Mouse (Mus musculus): ENCODE data around the gene Mlxipl. TPM values are rescaled to one million over a fixed set of nuclear protein-coding genes. Genes with fewer than 3 reads are reported as not detected.

The Mlxipl gene
- total RNA-seq, 2 experiments from 2014 or later, result 3.7 to 3.8 TPM

DNA sequence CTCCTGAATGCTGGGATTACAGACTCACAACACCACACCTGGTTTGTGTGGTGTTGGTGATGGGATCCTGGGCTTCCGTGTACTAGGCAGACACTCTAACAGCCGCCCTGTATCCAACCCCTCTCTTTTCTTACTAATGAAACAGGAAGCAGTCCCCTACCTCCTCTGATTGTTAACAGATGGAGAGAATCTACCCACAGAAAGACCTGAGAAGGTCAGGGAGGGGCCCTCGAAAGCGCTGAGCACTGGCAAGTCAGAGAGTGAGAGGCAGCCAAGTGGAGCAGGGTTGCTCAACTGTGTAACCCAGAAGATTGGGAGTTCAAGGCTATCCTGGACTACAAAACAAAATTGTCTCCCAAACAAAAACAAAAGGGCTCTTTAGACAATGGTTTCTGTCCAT lies 2.8 kb upstream of the Mlxipl start:
- Histone ChIP-seq H3K27ac (no peak overlapping the region), H3K4me3 (no peak overlapping the region)
- intact Hi-C loops (cut with DNase I), result loop anchor here (10.0 kb wide), 1 partner anchor 162 kb away; no protein-coding TSS in a partner anchor
- TF ChIP-seq CTCF (IDR thresholded peaks at IDR 0.05), result no peak
- no peak for DNase-seq (ENCODE audit: extremely low spot score in 1 of 2, low spot score in 2 of 2)

DNA sequence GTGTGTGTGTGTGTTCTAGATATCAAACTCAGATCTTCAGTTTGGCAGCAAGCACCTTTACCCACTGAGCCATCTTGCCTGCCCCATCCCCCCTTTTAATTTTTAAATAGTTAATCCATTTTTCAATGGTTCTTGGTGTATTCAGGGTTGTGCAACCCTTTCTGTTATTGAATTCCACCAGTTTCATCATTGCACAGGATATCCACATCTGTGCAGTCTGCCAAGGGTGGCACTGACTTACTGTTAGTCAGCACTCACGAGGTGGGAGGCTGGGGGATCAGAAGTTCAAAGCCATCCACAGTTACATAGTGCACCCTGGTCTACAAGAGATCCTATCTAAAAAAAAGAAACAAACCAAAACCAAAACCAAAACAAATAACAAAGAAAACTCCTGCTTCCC lies 11.3 kb downstream of the Mlxipl start:
- intact Hi-C loops (cut with DNase I), result no loop called here
- DNase-seq (ENCODE audit: extremely low spot score in 1 of 2, low spot score in 2 of 2), result no peak
- TF ChIP-seq CTCF (IDR thresholded peaks at IDR 0.05), result no peak
- Histone ChIP-seq H3K4me3 (no peak overlapping the region), H3K27ac (no peak overlapping the region)

DNA sequence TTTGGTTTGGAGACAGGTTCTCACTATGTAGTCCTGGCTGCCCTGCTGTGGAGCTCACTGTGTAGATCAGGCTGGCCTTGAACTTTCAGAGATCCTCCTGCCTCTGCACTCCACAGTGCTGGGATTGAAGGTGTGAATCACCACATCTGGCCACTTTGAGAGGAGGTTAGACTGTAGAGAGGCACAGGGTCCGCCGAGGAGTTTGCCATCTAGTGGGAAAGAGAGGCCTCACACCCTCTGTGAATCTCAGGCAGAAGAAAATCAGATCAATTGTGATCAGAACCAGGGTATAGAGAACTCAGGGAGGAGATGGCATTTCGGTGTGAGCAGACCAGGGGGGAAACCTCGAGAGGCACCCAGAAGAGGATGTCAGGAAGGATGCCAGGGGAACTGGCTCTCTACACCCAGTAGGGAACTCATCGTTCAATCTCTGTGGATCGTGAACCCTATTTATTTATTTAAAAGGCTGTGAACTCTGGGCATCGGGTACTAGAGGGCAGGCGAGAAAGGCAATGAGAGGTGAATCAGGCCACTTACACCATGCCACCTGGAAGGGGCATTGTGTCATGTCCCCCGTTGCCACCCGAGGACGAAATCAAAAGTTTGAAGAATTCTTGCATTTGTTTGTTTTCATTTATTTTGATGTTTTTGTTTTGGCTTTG lies 14.4 kb downstream of the Mlxipl start:
- intact Hi-C loops (cut with DNase I), result no loop called here
- DNase-seq (ENCODE audit: extremely low spot score in 1 of 2, low spot score in 2 of 2), result no peak
- Histone ChIP-seq H3K27ac (no peak overlapping the region), H3K4me3 (no peak overlapping the region)
- peak; percentile 52 for TF ChIP-seq CTCF (IDR thresholded peaks at IDR 0.05)

DNA sequence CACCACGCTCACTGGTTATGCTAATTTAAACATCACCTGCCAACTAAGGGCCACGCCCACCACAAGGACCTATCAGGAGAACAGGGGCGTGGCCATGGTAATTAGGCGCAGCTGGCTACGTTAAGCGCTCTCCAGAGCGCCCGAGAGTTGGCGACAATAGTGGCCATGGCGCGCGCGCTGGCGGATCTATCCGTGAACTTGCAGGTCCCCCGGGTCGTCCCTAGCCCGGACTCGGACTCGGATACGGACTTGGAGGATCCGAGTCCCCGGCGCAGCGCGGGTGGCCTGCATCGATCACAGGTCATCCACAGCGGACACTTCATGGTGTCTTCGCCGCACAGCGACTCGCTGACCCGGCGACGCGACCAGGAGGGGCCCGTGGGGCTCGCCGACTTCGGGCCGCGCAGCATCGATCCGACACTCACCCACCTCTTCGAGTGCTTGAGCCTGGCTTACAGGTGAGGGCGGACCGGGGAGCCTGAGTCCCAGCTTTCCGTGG lies 17.1 kb downstream of the Mlxipl start:
- intact Hi-C loops (cut with DNase I), result no loop called here

DNA sequence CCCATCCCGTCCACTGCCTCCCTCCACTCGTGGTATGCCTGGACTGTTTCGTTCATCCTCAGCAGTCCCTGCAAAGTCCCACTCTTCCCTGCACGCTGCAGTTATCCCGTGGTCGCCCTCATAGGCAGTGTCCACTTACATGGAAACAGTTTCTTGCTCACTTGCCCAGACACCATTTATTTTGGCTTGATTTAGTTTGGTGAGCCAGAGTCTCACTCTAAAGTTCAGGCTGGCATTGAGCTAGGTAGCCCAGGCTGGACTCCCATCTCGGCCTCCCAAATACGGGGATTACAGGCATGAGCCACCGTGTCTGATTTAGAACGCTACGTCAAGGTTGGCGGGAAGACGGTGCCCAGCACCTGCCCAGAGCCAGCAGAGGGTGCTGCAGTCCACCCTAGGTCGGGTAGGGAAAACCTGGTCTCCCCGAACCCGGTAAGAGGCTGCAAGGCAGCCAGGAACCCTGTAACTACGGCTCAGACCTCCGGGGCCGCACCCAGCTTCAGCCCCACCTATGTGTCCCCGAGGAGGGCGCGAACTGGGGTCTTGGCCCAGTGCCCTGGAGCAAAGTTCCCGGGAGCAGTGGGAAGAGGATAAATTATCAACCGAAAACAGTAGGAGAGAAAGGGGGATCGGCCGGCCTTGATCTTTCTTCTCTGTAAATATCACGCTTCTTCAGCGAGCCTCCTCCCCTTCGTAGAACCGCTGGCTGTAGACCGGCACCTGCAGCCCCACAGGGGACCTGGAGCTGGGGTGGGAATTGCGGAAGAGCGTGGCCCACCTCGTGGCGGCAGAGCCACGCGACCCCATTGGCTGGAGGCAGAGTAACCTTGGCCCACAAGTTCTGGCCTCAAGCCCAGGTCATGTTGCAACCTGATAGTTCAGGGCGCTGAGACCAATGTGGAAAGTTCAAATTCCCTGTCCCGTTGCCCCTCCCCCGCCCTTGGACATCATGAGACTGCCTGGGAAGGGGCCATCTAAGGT lies 18.1 kb downstream of the Mlxipl start:
- peak; percentile 56 for TF ChIP-seq CTCF (IDR thresholded peaks at IDR 0.05)
- DNase-seq (ENCODE audit: extremely low spot score in 1 of 2, low spot score in 2 of 2), result peak; percentile 19 to 36
- Histone ChIP-seq H3K27ac (no peak overlapping the region), H3K4me3 (no peak overlapping the region)
- intact Hi-C loops (cut with DNase I), result no loop called here

More for the DNA sequence above, 17.1 kb downstream of the Mlxipl start:
- DNase-seq (ENCODE audit: extremely low spot score in 1 of 2, low spot score in 2 of 2), result peak; percentile 39 to 57
- peak overlapping the region; percentile 40 for H3K4me3 ChIP-seq
- no peak for TF ChIP-seq CTCF (IDR thresholded peaks at IDR 0.05)
- no peak overlapping the region for H3K27ac ChIP-seq

DNA sequence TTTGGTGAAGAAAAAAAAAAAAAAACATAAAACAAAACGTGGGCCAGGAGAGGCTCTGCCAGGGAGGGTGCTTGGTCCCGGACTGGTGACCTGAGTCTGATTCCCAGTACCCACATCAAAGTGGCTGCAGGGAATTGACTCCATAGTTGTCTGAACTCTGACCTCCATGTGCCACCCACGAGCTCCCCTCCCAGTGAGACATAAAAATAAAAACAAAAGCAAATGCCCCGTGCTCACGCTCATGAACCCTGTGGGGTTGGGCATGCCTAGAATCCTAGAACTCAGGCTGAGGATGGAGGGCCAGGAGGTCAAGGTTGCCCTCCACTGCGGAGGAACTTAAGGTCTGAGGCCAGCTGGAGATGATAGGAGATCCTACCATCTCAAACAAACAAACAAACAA lies 19.3 kb downstream of the Mlxipl start:
- no peak for TF ChIP-seq CTCF (IDR thresholded peaks at IDR 0.05)
- no peak overlapping the region for H3K27ac ChIP-seq
- intact Hi-C loops (cut with DNase I), result no loop called here
- no peak for DNase-seq (ENCODE audit: extremely low spot score in 1 of 2, low spot score in 2 of 2)
- H3K4me3 ChIP-seq, result no peak overlapping the region

DNA sequence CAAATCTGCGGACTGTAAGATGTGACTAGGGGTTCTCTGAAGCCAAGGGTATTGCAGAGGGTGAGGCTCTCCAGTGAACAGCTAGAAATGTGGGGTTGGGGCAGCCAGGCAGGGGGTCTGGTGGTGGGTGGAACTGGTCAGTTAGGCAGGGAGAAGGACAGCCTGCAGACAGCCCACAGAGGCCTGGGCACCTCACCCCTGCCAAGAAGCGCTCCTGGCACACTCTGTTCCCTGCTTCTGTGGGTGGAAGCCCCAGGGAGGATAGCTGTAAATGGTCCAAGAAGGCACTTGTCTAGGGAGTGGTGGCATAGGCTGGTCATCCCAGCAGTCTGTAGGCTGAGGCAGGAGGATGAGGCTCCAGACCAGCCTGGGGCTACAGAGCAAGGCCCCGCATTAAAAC lies 19.7 kb downstream of the Mlxipl start:
- intact Hi-C loops (cut with DNase I), result no loop called here
- DNase-seq (ENCODE audit: extremely low spot score in 1 of 2, low spot score in 2 of 2), result no peak
- Histone ChIP-seq H3K27ac (no peak overlapping the region), H3K4me3 (no peak overlapping the region)
- TF ChIP-seq CTCF (IDR thresholded peaks at IDR 0.05), result no peak

DNA sequence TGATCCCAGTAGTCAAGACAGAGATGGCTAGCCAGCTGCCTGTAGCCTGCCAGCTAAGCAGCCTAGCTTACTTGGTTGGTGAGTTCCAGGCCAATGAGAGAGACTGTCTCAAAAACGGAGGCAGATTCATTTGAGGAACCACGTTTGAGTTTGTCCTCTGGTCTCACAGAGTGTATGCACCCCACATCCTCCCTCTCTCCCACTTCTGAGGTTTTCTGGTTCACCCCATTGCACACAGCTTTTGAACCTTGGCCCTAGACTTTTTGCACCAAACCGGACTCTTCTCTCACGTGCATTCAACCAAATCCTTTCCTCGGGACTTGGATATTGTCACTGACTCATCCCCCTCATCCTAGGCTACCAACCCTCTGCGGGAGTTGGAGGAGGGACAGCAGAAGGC lies 20.3 kb downstream of the Mlxipl start:
- no peak for DNase-seq (ENCODE audit: extremely low spot score in 1 of 2, low spot score in 2 of 2)
- Histone ChIP-seq H3K4me3 (no peak overlapping the region), H3K27ac (no peak overlapping the region)
- intact Hi-C loops (cut with DNase I), result no loop called here
- TF ChIP-seq CTCF (IDR thresholded peaks at IDR 0.05), result no peak

DNA sequence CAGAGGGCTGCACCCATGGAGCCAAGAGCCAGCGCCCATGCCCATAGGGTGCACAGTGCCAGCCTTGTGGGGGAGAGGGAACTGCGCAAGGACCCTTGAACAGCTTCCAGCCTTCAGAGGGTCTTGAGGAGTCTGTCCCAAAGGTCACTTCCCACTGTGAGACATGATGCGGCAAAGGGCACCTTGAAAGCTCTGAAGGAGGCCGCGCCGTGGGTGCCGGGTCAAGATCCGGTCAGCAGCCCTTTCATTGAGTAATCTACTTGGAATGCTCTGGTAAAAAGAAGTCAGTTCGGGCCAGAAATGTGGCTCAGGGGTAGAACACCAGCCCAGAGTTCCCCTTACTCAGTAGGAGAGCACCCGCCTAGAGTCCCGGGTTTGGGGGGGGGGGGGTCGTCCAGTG lies 24.1 kb downstream of the Mlxipl start:
- Histone ChIP-seq H3K27ac (no peak overlapping the region), H3K4me3 (no peak overlapping the region)
- intact Hi-C loops (cut with DNase I), result no loop called here
- no peak for TF ChIP-seq CTCF (IDR thresholded peaks at IDR 0.05)
- DNase-seq (ENCODE audit: extremely low spot score in 1 of 2, low spot score in 2 of 2), result no peak

DNA sequence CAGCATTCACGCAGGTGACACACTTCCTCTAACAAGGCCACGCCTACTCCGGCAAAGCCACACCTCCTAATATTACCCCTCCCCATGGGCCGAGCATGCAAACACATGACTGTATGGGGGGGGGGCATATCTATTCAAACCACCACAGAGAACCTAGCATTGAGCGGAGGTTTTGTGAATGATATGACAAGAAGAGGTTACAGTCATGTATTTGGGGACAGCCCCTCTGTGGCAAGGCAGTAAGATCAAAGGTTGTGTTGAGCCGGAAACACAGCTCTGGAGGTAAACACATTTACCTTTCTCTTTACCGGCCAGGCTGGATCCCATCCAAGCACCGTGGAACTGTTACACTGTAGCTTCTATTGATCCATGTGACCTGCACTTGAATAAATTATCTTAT lies 25.6 kb downstream of the Mlxipl start:
- H3K27ac ChIP-seq, result no peak overlapping the region
- TF ChIP-seq CTCF (IDR thresholded peaks at IDR 0.05), result no peak
- intact Hi-C loops (cut with DNase I), result loop anchor here (5.0 kb wide), 1 partner anchor 247 kb away; no protein-coding TSS in a partner anchor
- no peak for DNase-seq (ENCODE audit: extremely low spot score in 1 of 2, low spot score in 2 of 2)
- H3K4me3 ChIP-seq, result no peak overlapping the region

DNA sequence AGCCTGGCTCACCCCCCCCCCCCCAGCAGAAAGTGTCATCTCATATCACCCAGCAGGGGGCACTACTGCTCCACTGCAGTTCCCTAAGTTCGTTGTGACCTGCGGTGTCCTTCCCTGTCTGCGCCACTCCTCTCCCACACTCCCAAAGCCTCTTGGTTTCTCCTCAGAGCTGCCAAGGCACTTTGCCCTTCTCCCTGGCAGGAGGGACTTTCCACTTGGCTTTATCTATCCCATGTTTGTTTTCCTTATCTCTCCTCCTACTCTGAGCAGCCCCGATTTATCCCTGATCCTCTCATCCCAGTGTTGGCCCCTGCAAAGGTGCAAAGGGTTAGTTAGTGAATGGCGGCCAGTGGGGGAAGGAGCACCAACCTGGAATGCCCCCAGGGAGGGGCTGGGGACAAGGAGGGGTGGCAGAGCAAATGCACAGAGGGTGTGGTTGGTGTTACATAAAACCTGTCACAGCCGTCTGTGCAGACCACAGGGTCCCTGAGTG lies 28.9 kb downstream of the Mlxipl start:
- peak; percentile 21 to 50 for DNase-seq (ENCODE audit: extremely low spot score in 1 of 2, low spot score in 2 of 2)
- intact Hi-C loops (cut with DNase I), result loop anchor here (1.0 to 5.0 kb wide), 3 partner anchors 73 to 244 kb away; no protein-coding TSS in a partner anchor
- TF ChIP-seq CTCF (IDR thresholded peaks at IDR 0.05), result peak; percentile 80
- no peak overlapping the region for H3K4me3 ChIP-seq
- no peak overlapping the region for H3K27ac ChIP-seq

DNA sequence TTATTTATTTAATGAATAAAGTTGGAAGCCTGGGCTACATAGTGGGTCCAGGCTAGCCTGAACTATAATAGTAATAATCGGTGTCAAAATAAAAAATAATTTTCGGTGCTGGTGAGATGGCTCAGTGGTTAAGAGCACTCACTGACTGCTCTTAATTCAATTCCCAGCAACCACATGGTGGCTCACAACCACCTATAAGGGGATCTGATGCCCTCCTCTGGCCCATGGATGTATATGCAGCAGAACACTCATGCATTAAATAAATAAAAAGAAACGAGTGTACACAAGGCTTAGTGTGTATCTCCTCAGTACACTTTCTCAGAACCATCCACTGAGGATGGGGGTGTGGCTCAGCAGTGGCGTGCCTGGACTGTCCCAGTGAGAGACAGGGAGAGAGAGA lies 31.1 kb downstream of the Mlxipl start:
- no peak for DNase-seq (ENCODE audit: extremely low spot score in 1 of 2, low spot score in 2 of 2)
- no peak overlapping the region for H3K27ac ChIP-seq
- no peak; the same call in 1 of the 2 replicates for TF ChIP-seq CTCF (IDR thresholded peaks at IDR 0.05)
- no peak overlapping the region for H3K4me3 ChIP-seq
- intact Hi-C loops (cut with DNase I), result no loop called here
